Mouse (Mus musculus): Measurements from ENCODE around the gene Ubqln4.

Gene Ubqln4

DNA sequence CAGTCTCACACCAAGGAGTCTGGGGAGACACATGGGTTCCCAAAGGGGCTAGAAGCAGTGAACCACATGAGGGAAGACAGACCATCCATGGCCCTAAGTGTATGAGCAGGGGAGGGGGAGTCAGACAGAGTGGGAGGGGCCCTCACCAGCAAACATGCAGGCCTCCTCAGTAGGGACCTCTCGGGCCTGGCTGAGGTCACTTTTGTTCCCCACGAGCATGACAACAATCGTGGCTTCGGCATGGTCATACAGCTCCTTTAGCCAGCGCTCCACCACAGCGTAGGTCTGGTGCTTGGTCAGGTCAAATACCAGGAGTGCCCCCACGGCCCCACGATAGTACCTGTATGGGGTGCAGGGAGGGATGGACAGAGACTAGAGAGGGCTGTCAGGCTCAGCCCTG is 10.4 kb upstream of the Ubqln4 start:
- DNase-seq, result peak; percentile 12

DNA sequence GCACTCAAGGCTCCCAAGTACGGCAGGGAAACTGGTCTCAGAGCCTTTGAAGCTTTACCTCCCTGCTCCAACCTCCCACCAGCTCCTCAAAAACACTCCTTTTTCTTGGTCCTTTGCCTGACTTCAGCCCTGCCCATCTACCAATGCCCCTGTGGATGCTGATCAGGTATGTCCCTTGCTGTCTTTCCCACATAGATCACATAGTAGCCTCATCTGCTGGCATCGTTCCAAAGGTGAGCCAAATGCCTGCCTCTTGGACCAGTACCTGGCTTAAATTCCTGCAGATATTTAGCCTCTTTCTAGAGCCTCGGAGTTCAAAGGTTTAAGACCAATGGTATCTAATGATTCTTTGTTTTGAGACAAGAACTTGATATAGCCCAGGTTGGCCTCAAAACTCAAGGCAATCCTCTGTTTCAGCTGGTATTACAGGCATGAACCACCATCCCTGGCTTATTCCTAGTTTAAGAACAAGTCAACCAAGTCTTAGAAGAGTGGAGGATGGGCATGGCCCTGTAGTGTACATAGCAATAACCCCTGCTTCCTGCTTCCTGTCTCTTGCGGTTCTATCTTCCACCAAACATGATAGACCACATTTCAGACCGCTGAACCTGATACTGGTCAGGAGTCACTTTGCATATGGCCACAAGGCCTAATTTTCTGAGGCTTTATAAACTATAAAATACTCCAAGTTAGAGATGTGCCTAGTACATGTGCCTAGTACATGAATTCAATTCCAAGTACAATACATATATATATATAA is 9.7 kb upstream of the Ubqln4 start:
- peak; percentile 25 for DNase-seq

DNA sequence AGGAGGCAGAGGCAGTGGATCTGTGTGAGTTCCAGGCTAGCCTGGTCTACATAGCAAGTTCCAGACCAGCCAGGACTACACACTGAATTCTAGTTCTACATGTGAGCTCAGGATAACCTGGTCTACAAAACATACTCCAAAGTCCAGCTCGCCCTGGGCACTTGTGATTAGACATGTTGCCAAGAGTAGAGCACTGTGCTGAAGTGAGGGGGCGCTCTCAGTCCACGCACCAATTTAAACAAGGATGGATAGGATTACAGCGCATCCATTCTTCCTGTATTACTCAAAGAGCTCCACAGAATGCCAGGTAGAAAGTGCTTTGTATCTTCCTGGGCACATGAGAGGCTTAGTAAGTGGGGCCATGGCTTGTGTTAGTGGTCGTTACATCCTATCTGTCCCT is 9.0 kb upstream of the Ubqln4 start:
- peak; percentile 65 for DNase-seq

DNA sequence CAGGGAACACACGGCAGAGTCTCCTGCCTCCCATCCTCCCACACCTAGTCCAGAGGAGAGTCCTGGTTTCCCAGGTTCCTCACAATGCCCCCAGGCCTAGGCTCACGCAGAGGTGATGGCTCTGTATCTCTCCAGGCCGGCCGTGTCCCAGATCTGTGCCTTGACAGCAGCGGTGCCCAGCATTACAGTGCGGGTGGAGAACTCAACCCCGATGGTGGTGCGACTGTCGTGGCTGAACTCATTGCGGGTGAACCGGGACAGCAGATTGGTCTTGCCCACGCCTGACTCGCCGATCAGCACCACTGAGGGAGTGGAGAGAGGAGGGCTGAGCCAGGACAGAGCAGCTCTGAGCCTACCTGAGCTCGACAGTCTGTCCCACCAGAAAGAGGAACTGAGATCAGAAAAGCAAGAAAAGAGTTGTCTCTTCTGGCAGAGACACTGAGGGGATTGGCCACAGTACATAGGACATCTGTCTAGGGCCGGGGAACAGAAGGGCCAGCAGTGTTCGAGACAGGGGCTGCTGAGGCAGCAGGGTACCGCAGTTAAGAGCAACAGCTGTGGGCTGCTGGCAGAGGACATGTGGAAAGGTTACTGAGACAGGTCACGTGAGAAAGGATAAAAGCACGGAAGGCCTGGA is 8.5 kb upstream of the Ubqln4 start:
- no peak for DNase-seq

DNA sequence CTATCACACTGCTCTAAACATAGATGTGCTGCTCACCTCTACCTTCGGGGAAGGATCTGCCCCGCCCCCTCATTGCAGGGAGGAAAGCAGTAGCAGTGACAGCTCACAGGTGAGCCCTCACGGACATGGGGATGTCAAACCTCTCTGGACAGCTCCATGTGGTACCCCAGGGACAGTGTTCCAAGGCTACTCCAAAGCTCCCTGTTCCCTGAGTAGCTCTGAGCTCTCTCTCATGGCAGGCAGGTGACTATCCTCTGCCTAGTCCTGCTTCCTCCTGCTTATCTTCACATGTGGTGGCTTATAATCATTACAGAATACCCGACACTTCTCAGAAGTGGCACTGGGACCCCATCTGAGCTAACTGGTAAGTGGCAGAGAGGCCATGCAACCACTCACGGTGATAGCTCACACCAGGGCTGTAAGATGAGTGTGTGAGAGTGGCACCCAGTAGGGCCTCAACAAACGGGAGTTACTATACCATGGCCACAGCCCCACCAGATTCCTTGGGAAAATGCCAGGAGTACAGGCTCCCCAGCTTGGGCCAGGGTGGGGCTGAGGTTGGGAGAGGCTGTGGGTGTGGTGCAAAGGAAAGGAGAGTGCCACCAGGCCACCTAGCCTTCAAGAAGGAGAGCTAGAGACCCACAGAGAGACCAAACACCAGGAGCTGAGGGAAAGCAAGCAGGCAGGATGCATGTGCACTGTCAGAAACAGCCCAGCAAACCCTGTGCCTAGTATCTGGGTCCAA is 6.7 kb upstream of the Ubqln4 start:
- DNase-seq, result no peak

DNA sequence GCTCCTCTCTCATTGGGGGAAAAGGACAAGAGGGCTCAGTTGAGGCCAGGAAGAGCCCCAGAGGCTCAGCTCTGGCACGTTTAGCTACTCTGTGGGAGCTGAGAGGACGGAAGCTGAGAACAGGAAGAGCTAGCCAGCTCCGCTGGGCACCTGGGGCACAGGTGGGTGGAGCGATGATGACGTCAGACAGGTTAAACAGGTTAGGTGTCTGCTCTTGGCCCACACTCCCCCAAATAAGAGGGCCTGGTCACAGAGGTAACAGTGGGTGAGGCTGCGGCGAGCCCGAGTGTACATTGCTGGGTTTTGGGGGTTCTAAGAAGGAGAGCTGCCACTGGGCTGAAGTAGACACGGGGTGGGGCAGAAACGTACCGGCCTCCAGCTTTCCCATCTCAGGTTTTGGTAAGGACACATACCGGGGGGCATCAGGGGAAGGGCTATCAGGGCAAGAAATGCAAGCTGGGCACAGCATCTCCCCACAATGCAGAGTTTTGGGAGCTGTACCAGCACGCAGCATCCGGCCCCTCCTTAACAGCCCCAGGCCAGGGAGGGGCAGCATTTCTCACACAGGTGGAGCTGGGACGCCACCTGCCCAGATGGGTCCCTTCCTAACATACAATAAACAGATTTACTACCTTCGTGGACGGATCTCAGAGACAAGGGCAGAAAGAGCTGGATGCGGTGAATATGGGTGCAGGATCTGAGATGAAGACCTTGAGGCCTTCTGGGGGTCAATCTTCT is 5.2 kb upstream of the Ubqln4 start, which contains the start of gene Rab25:
TSS of gene Rab25 (minus strand) at position 121 of the 738 bp plus-strand sequence.
- peak; percentile 69 for DNase-seq

DNA sequence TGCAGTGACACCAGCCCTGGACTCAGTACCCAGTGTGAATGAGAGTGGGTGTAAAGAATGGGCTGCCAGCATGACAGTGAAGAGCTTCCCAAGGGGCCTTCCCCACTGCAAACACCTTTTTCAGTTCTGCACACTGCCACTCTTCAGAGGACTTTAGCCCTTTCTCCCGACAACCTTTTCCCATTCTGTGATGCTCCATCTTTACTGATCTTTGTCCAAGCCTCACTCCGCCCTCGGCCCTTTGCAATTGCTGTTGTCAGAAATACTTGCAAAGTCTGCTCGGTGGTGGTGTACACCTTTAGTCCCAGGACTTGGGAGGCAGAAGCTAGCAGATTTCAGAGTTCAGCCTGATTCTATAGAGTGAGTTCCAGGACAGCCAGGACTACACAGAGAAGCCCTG is 2.0 kb upstream of the Ubqln4 start:
- peak; percentile 25 for DNase-seq

DNA sequence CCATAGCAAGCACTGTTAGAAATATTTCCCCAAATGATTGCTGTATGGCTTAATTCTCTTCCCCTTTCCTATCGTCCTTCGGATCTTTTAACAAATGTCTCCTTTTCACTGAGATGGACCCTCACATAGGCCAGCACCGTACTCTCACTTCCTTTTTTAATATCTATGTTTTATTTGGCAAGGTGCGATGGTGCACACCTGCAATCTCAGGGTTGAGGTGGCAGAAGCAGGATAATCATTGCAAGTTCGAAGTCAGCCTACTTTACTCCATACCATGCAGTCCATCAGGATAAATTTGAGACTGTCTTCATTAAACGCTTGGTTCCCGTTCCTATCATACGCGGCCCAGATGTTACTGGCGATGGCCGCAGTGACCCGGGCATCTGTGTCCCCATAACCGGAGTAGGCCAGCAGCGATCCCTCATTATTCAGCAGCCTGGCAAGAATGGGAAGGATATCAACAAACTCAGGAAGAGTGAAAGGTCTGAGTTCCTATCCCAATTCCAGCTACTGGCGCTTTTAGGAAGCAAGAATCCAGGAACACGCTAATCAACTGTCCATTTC is 1.4 kb upstream of the Ubqln4 start:
- peak; percentile 53 for DNase-seq

DNA sequence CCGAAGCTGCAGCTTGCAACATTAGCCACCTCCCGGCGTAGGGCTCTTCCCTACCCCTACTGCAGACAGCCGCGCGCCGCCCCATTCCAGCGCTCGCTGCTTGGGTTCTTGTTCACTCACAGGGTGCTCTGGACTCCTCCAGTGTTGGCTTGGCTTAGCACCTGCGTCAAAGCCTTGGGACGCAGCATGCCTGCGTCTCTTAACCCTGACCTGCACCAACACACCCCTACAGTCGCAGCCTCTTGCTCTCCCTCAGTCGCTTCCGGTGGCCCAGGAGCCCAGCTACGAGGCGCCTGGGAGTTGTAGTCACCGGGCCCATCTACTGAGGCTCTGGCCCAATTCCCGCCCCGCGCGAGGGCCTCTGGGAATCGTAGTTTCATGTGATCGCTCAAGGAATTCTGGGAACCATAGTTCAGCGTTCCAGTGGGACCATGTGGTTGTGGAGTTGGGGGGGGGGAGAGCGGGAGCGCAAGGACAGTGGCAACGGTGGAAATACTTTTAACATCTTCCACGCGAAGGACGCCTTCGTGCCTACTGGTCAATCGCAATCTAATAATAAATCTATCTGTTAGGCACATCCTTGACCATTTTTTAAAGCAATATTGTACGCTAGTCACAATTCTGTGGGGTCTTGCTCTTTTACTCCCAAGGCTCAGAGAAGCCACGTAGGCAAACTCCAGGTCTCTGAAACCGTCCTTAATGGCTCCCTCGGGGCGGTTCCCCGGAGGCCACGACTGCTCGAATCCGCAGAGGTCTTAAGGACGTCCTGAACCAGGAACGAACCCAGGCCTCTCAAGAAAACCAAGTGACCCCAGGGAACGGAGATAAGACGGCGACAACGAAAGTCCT is 658 bp upstream of the Ubqln4 start, which contains the start of gene Lamtor2:
TSS of gene Lamtor2 (minus strand) at position 399 of the 849 bp plus-strand sequence.
- DNase-seq, result peak; percentile 99

DNA sequence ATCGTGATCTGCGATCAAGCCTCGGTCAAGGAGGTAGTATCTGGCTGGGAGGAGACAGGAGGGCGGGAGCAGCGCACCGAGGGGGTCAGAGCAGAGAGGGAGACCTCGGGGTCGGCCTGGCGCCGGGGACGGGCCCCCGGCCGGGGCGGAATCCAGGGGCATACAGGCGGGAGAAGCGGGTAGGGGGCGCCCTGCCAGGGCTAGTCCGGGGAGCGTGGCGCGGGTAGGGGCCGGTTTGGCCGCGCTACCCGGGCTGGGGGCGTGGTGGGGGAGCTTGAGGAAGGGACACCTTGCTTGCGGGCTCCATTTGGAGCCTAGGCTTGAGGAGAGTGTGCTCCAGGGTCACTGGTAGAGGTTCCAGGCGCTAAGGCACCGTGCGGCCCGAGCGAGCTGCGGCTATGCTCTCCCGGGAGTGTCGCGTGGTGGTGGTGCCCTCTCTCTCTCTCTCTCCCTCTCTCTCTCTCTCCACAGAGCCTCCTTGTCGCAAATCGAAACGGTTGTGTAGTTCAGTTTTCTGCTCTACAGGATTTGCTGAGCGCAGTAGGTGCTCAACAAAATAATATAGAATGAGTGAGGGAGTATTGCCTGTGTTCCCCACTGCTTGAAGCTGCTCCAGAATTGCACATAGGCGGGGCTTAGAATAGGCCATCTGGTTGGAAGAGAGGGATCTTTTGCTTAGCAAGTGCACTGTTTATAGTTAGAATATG is 475 bp downstream of the Ubqln4 start:
- no peak for DNase-seq

DNA sequence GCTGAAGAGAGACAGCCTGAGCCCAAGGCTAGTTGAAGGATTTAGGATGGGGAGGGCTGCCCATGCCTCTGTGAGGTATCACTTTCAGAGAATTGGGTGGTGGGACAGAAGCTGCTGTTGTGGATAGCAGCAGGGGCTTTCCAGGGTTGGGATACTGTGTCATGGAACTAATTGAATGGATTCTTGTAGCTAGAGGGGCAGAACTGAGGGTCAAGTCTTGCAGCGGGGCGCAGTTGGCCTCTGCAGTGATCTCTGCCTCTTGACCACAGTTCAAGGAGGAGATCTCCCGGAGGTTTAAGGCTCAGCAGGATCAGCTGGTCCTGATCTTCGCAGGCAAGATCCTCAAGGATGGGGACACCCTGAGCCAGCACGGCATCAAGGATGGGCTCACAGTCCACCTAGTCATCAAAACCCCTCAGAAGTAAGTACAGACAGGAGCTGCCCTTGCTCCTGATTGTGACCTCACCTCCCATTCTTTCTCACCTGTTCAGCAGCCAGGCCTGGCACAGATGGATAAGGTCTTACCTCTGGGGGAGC is 1.6 kb downstream of the Ubqln4 start:
- DNase-seq, result no peak

DNA sequence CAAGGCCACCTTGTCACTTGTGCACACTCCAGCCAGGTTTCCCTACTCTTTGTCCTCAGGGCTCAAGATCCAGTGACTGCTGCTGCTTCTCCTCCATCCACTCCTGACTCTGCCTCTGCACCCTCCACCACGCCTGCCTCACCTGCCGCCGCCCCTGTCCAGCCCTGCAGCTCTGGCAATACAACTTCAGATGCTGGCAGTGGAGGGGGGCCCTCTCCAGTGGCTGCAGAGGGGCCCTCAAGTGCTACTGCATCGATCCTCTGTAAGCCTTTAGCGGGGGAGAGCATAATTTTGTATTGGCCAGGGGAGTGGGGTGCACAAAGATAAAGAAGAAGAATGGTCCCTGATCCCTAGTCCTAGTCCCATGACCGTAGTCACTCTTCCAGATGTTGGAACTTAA is 2.2 kb downstream of the Ubqln4 start:
- DNase-seq, result no peak

DNA sequence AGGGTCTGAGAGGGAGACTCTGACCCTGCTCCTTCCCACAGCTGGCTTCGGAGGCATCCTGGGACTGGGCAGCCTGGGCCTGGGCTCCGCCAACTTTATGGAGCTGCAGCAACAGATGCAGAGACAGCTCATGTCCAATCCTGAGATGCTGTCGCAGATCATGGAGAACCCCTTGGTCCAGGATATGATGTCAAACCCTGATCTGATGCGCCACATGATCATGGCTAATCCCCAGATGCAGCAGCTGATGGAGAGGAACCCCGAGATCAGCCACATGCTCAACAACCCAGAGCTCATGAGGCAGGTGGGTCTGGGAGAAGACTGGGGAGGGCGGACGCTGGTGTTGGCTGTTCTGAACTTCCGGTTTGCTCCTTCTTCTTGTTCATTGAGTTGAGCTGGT is 3.1 kb downstream of the Ubqln4 start:
- no peak for DNase-seq

DNA sequence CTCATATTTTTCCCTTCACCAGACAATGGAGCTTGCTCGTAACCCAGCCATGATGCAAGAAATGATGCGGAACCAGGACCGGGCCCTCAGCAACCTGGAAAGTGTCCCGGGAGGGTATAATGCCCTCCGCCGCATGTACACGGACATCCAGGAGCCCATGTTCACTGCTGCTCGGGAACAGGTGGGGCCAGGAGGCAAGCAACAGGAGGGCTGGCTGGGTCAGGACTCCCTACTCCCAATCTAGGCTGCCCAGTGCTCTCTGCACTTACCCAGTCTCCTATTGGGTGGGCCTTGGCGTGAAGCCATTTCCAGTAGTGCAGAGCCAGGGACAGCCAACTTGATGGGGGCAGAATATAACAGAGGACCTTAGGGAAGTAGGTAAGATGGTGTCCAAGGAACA is 6.0 kb downstream of the Ubqln4 start:
- DNase-seq, result peak; percentile 25

DNA sequence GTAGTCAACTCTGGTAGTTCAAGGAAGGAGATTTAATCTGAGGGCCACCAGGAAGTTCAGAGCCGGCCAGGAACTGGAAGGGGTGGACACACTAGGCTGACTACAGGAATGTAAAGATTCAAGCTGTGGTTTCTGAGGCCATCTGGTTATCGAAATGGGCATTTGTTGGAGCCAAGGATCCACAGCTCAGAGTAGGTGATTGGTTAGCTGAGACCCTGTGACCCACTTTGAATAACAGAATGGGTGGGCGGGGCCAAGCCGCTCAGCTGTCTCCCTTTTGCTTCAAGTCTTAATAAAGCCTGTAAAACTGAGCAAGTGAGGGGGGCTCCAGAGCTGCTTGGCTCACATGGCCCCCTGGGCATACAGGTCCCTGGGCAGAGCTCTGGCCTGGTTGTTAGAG is 8.4 kb downstream of the Ubqln4 start:
- peak; percentile 81 for DNase-seq

DNA sequence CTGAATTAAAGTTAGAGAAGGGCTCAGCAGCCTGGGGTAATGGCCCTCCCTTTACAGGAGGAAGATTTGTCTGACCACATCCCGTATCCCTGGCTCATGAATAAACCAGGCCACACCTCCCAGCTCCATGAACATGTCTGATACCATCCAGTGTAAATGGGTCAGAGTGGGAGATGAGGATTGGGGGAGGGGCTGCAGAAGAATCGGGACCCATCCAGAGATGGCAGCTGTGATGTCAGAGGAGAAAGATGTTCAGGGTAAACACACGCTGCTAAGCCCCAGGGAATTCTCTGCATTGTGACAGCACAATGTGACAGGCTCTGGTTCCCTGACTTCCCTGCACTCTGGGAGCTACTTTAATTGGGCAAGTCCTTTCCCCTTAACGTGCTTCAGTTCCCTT is 9.9 kb downstream of the Ubqln4 start:
- DNase-seq, result no peak

DNA sequence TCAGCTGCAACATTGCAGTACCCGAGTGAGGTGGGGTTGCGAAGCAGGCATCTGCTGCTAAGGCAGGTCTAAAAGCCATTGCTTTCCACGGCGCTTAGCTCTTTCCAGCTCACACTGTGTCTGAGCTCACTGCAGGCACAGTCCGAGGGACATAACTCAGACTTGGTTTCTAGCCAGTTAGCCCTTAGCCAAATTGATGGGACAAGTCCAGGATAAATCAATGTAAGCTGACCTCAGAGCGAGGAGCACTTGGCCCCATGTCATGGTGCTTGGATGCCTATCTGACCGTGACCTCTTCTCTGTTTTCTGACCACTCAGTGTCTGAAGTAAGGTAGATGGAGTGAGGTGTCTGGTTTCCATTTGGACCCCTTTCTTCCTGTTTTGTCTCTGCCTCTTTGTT is 10.4 kb downstream of the Ubqln4 start:
- DNase-seq, result no peak

DNA sequence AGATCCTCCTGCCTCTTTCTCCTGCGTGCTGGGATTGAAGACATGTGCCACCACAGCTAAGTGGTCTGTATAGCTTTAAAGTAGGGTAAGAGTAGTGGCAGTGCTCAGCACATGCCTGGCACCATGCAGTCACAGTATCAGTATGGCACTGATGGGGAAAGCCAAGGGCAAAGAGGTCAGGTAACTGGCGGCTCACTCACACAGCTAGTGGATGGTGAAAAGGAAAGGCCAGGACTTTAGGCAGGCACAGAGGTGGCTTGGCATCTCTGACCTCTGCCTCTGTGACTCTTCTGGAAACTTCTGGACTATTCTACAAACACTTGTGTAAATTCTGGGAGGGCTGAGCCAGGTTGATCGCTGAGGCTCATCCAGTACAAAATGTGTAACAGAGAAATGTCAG is 12.6 kb downstream of the Ubqln4 start:
- no peak for DNase-seq

DNA sequence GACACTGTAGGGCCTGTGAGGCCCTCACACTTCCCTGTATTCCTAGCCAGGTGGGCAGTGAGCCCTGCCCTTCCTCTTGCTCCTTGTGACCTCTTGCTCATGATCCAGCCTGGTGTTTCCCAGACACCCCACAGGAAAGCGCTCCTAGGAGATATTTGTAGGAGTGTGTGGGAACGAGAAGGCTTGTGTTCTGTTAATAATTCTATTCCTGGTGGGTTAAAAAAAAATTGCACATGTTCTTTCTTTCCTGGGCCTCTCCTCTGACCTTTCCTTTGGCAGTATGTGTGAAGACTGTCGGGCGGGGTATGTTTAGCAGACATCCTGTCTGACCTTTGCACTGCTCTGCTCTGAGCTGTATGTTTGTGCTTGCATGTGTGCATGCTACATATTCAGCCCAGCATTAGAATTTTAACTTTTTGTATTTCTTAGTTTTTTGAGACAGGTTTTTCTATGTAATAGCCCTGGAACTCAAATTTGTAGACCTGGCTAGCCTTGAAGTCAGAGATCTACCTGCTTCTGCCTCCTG is 13.0 kb downstream of the Ubqln4 start:
- no peak for DNase-seq

DNA sequence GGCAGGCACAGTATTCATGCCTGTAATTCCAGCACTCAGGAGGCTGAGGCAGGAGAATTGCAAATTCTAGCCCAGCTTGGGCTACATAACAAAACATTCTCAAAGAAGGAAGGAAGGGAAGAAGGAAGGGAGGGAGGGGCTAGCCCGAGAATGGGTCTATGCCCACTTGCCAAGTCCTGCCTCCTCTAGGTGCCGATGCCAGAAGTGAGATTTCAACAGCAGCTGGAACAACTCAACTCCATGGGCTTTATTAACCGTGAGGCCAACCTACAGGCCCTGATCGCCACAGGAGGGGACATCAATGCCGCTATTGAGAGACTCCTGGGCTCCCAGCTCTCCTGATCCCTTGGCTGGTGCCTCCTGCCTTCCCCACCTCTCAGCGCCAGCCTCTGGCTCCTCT is 14.3 kb downstream of the Ubqln4 start:
- no peak for DNase-seq

DNA sequence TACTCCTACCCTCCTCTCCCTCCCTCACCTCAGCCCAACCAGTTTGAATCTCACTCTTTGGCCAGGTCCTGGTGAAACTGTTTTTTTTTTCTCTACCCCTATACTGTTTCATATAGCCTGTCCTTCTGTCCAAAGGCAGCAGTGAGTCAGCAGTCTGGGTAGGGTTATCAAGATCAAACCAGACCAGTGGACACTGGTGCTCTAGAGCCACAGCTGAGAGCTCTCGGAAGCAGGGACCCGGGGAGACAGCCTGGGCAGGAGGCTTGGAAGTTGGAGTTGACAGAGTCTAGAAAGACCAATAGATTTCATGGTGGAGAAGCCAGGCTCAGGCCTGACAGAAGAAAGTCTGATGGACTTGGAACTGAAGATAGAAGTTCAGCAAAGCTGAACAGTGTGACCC is 15.1 kb downstream of the Ubqln4 start:
- no peak for DNase-seq
